Mouse (Mus musculus): ENCODE data around the gene Olfr393. TPM values are rescaled to one million over a fixed set of nuclear protein-coding genes. Genes with fewer than 3 reads are reported as not detected.

The Olfr393 gene
- not detected for total RNA-seq (2021)
- long read RNA-seq, experiment 1, result 0 reads
- long read RNA-seq, experiment 2, result 0 reads

- no peak for DNase-seq (ENCODE audit: low spot score in 2 of 2)
Measured at GRCm38 (mm10) chr11:73851354-73851753, at the start of gene Olfr393. Gene Olfr393 (minus strand): TSS chr11:73851454.

- DNase-seq (ENCODE audit: low spot score in 2 of 2), result no peak
Measured at GRCm38 (mm10) chr11:73890671-73891070, 39.4 kb upstream of the Olfr393 start, which contains the start of gene Olfr394. Gene Olfr394 (minus strand): TSS chr11:73890771.

DNA sequence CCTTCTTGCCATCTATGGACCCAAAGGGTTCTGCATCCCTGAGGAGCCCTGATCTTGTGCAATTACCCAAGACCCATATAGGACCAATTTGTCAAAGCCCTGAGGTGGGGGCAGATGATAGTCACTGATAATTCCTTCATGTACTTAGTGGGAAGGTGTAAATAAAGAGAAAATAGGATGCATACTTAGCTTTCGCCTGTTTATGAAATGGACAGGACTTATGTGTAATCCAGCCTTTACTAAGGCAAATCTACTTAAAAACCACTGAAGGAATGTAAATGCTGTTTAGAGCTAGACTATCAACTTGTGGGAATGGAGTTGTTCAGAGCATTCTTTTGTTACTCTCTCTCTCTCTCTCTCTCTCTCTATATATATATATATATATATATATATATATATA, 34.3 kb downstream of the Olfr393 start, which contains the start of gene Olfr392:
TSS of gene Olfr392 (minus strand) at position 101 of the 400 bp plus-strand sequence.
- no peak for DNase-seq (ENCODE audit: low spot score in 2 of 2)

DNA sequence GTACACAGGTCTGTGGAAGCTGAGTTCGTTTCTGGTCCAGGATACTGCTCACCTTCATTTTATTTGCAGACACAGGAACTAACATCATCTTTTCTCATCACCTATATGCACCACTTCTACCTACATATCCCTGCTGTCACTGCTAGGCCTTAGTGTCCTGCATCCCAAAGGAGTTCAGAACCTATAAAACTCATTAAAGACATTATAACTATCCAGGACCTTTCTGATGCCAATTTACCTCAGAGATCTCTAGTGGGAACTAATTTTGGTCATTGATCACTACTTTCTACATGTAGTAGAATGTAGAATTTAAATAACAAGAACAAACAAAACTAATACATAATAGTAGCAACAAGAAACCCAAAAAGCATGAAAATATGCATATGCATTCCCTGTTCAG, 48.3 kb downstream of the Olfr393 start, which contains the start of gene Olfr391-ps:
TSS of gene Olfr391-ps (minus strand) at position 101 of the 400 bp plus-strand sequence.
- DNase-seq (ENCODE audit: low spot score in 2 of 2), result no peak

Other genes starting within 250 kb of the Olfr393 start
- not detected for gene Zfp735, start 162.7 kb downstream of the Olfr393 start, total RNA-seq (2021)
- gene Olfr389, start 70.7 kb downstream of the Olfr393 start, total RNA-seq (2021), result not detected
- gene Olfr390, start 68.5 kb downstream of the Olfr393 start, total RNA-seq (2021), result not detected
- not detected for gene Olfr391-ps, start 48.4 kb downstream of the Olfr393 start, total RNA-seq (2021)
- not detected for gene Olfr392, start 34.4 kb downstream of the Olfr393 start, total RNA-seq (2021)
- not detected for gene Olfr394, start 39.3 kb upstream of the Olfr393 start, total RNA-seq (2021)
- not detected for gene Olfr395, start 57.8 kb upstream of the Olfr393 start, total RNA-seq (2021)
- gene Olfr23, start 85.2 kb upstream of the Olfr393 start, total RNA-seq (2021), result not detected
- gene Olfr397, start 109.4 kb upstream of the Olfr393 start, total RNA-seq (2021), result not detected
- not detected for gene Olfr398, start 139.0 kb upstream of the Olfr393 start, total RNA-seq (2021)
- gene Olfr139, start 205.1 kb upstream of the Olfr393 start, total RNA-seq (2021), result not detected
- gene Olfr399, start 205.2 kb upstream of the Olfr393 start, total RNA-seq (2021), result not detected
- not detected for gene Zfp616, start 218.5 kb upstream of the Olfr393 start, total RNA-seq (2021)

Measured in gastrocnemius, postnatal 4 days (tissue).